Comparison of ENCODE assay signal across 16 mouse cellular contexts in genomic region chr10:118902625-118903024, GRCm38 (mm10). TPM values are rescaled to one million over a fixed set of nuclear protein-coding genes. Genes with fewer than 3 reads are reported as not detected.
DNase-seq lines count a peak whose midpoint lies in the region; ATAC-seq and TF ChIP-seq lines count a peak whose summit lies in the region.
"Had no signal": no experiment of that assay in that cellular context is flagged by ENCODE, and none has a peak within 500 bp of the region (broad histone marks: within the 10 kb centered on the region; RNA-seq: fewer than 3 reads in every experiment).

No protein-coding gene starts in this region.

- WGBS in hindbrain, embryonic 16.5 days: 69% methylated on average over 10 of the region's 10 CpGs
- 88% methylated on average over 10 of the region's 10 CpGs for WGBS in hindbrain, embryonic 10.5 days
- WGBS in forebrain, postnatal 0 days: 38% methylated on average over 10 of the region's 10 CpGs

- no peak for TF ChIP-seq CTCF in brain, embryonic 14.5 days (IDR thresholded peaks at IDR 0.05; ENCODE audit: borderline replicate concordance, extremely low read depth, insufficient read depth, insufficient read length)
- no peak for TF ChIP-seq CTCF in forebrain, postnatal 0 days (IDR thresholded peaks at IDR 0.05; ENCODE audit: low read depth)

- H3K9me3 ChIP-seq in hindbrain, embryonic 16.5 days (ENCODE audit: control insufficient read depth, low read length): no peaks in the 10 kb centered on the region
- H3K9me3 ChIP-seq in hindbrain, embryonic 10.5 days: no peaks in the 10 kb centered on the region
- H3K9me3 ChIP-seq in forebrain, postnatal 0 days (ENCODE audit: low read length): no peaks in the 10 kb centered on the region
- H3K9me3 ChIP-seq: liver, embryonic 13.5 days had no signal

- H3K4me3 ChIP-seq in hindbrain, embryonic 16.5 days (ENCODE audit: low read length): no peak overlapping the region
- no peak overlapping the region for H3K4me3 ChIP-seq in hindbrain, embryonic 10.5 days
- no peak overlapping the region for H3K4me3 ChIP-seq in forebrain, postnatal 0 days (ENCODE audit: low read depth, low read length)
- H3K4me3 ChIP-seq: gastrocnemius, adult 2 months; liver, embryonic 13.5 days; megakaryocyte, embryonic 14.5 days had no signal

- ATAC-seq in hindbrain, embryonic 16.5 days: peak; percentile 14; the same call in 1 of the 2 replicates
- ATAC-seq in forebrain, postnatal 0 days: peak; percentile 69
- ATAC-seq: CD4-positive, CD25-positive, alpha-beta regulatory T cell, adult 4 months had no signal

- no peaks in the 10 kb centered on the region for H3K36me3 ChIP-seq in hindbrain, embryonic 16.5 days (ENCODE audit: control insufficient read depth, insufficient read depth, low read length)
- no peaks in the 10 kb centered on the region for H3K36me3 ChIP-seq in hindbrain, embryonic 10.5 days
- H3K36me3 ChIP-seq in forebrain, postnatal 0 days (ENCODE audit: insufficient read depth): no peaks in the 10 kb centered on the region
- H3K36me3 ChIP-seq: liver, embryonic 13.5 days had no signal

- no peak overlapping the region for H3K9ac ChIP-seq in hindbrain, embryonic 16.5 days (ENCODE audit: low read depth, low read length)
- H3K9ac ChIP-seq in forebrain, postnatal 0 days: no peak overlapping the region
- H3K9ac ChIP-seq: liver, embryonic 13.5 days had no signal

- H3K4me1 ChIP-seq in hindbrain, embryonic 16.5 days (ENCODE audit: control insufficient read depth, insufficient read depth, low read depth, low read length): no peaks in the 10 kb centered on the region
- H3K4me1 ChIP-seq in hindbrain, embryonic 10.5 days (replicated peaks): no peaks in the 10 kb centered on the region
- H3K4me1 ChIP-seq in forebrain, postnatal 0 days (ENCODE audit: insufficient read depth): no peaks in the 10 kb centered on the region
- H3K4me1 ChIP-seq: liver, embryonic 13.5 days; megakaryocyte, embryonic 14.5 days had no signal

- intact Hi-C loops in heart, postnatal 36 days (cut with DNase I): no loop called here

- no peak for TF ChIP-seq POLR2A in brain, embryonic 14.5 days (IDR thresholded peaks at IDR 0.05; ENCODE audit: borderline replicate concordance, extremely low read depth, insufficient read depth, insufficient read length, poor library complexity, severe bottlenecking)

- H3K27ac ChIP-seq in hindbrain, embryonic 16.5 days (ENCODE audit: low read depth, low read length): no peak overlapping the region
- H3K27ac ChIP-seq in hindbrain, embryonic 10.5 days: no peak overlapping the region
- 0 out of 2 replicates have a peak overlapping the region, but pooled peaks have one; percentile 29 for H3K27ac ChIP-seq in forebrain, postnatal 0 days (ENCODE audit: low read depth, low read length)
- H3K27ac ChIP-seq: gastrocnemius, adult 2 months; liver, embryonic 13.5 days had no signal

- no peak overlapping the region for H3K4me2 ChIP-seq in hindbrain, embryonic 16.5 days (ENCODE audit: low read length)
- H3K4me2 ChIP-seq in forebrain, postnatal 0 days (ENCODE audit: low read depth): no peak overlapping the region
- H3K4me2 ChIP-seq: liver, embryonic 13.5 days had no signal

- H3K27me3 ChIP-seq in hindbrain, embryonic 16.5 days (replicated peaks; ENCODE audit: control insufficient read depth, insufficient read depth, low read length): no peaks in the 10 kb centered on the region
- H3K27me3 ChIP-seq in hindbrain, embryonic 10.5 days (ENCODE audit: insufficient read depth, poor library complexity, severe bottlenecking): no peaks in the 10 kb centered on the region
- no peaks in the 10 kb centered on the region for H3K27me3 ChIP-seq in forebrain, postnatal 0 days (ENCODE audit: insufficient read depth, low read length)
- H3K27me3 ChIP-seq: liver, embryonic 13.5 days had no signal

- no peak for DNase-seq in hindbrain, embryonic 10.5 days (ENCODE audit: low spot score)
- DNase-seq in brain, embryonic 14.5 days (ENCODE audit: low read depth): peak; percentile 73
- DNase-seq in forebrain, postnatal 0 days: peak; percentile 69
- DNase-seq in layer of hippocampus, postnatal 14 days (ENCODE audit: low spot score in 2 of 2): peak; percentile 11 to 56
- no peak for DNase-seq in heart, postnatal 36 days
- DNase-seq in thymus, postnatal 4 days: no peak
- DNase-seq: adrenal gland, adult 2 months; cerebellum, adult 9-10 months; gastrocnemius, adult 2 months; heart, adult 11 months; kidney, adult 9 months; kidney, postnatal 4 days; liver, embryonic 13.5 days had no signal

RNA-seq across cellular contexts. Expression of gene Dyrk2, which starts 32.6 kb away (rescaled TPM):
- polyA plus RNA-seq in hindbrain, embryonic 16.5 days (2015; fragmentation: Nextera tagmentation; extraction: Ambion mirVana): 10.0 and 10.1 TPM in 2 replicates
- polyA plus RNA-seq in hindbrain, embryonic 10.5 days (2016; fragmentation: Nextera tagmentation; extraction: Ambion mirVana): 6.4 and 7.7 TPM in 2 replicates
- 25.5 and 31.8 TPM in 2 replicates for polyA plus RNA-seq in brain, embryonic 14.5 days (2012; rRNA removed)
- total RNA-seq in forebrain, postnatal 0 days (2014; rRNA removed): 52.9 and 57.1 TPM in 2 replicates
- 9.6 and 11.4 TPM in 2 replicates for polyA plus RNA-seq in forebrain, postnatal 0 days (2015; fragmentation: Nextera tagmentation; extraction: Ambion mirVana)
- total RNA-seq in layer of hippocampus, postnatal 14 days (2021): 10 to 100 TPM; 65.0 TPM
- total RNA-seq in heart, postnatal 36 days (2021): 10 to 100 TPM; 36.4 to 40.3 TPM

Comparison
In these comparisons a context has a peak if more than half of its experiments do, and no peak if none do; other contexts are left out.
1. DNase-seq: peak in brain, embryonic 14.5 days (single experiment), forebrain, postnatal 0 days (single experiment) and layer of hippocampus, postnatal 14 days (2 of 2); none in hindbrain, embryonic 10.5 days (single experiment), heart, postnatal 36 days (0 of 2) and thymus, postnatal 4 days (single experiment).